Mouse (Mus musculus): ENCODE results near the gene Bgn. TPM values are rescaled to one million over a fixed set of nuclear protein-coding genes. Genes with fewer than 3 reads are reported as not detected.

Bgn gene
- polyA plus RNA-seq (2015; fragmentation: Nextera tagmentation; extraction: Ambion mirVana) = 64.8 and 75.2 TPM in 2 replicates

DNA sequence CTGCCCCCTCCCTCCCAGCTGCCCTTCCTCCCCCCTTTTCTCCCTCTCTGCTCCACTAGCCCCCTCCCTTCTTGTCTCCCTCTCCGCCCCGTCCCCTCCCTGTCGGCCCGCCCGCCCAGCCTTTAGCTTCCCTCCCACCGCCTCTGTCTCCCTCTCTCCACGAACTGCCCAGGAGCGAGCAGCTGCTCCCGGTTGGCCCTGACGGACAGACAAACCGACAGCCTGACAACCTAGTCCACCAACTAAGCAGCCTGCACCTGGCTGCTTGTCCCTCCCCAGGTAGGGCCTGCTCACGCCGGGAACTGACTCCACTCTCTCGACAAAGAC is at the start of gene Bgn:
Bgn (plus strand) TSS at position 119 of the 327 bp plus-strand sequence.
- H3K9ac ChIP-seq = peak within 1 kb of the TSS; percentile 16; the same call in 1 of the 2 replicates
- H3K36me3 ChIP-seq = no peaks in the 10 kb centered on the region
- peak within 1 kb of the TSS; percentile 50 for H3K4me2 ChIP-seq
- H3K27ac ChIP-seq = peak within 1 kb of the TSS; percentile 26; the same call in 1 of the 2 replicates
- no peaks in the 10 kb centered on the region for H3K27me3 ChIP-seq (replicated peaks)
- H3K4me3 ChIP-seq (replicated peaks) = peak within 1 kb of the TSS; percentile 38
- no peak for ATAC-seq (ENCODE audit: insufficient read depth, low FRiP score, low read depth)
- no peaks in the 10 kb centered on the region for H3K9me3 ChIP-seq
- H3K4me1 ChIP-seq = no peaks in the 10 kb centered on the region
- whole genome bisulfite sequencing = 23% methylated on average over 8 of the region's 14 CpGs

DNA sequence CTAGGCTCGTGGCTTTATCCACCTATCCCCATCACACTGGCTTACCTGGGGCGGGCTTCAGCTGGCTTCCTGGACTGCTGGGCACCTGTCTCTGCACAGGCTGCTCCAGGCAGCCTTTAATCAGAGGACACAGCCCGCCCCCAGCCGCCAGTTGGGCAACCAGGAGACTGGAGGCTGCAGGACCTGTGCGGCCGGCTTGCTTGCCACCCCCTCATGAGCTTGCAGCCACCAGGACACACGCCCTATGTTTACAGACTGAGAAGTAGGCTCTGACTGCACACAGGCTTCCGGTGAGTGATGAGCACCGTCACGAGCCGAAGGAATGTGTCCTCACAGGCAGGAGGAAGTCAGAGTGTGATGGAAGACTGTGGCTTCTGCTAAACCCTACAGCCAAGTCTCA is 48.1 kb upstream of the Bgn start, which contains the start of gene Trex2:
Trex2 (minus strand) TSS at position 93 of the 400 bp plus-strand sequence.
- no peak within 1 kb of the TSS for H3K4me3 ChIP-seq (replicated peaks)
- no peaks in the 10 kb centered on the region for H3K36me3 ChIP-seq
- WGBS = 55% methylated on average over 11 of the region's 11 CpGs
- H3K4me1 ChIP-seq = no peaks in the 10 kb centered on the region
- H3K9me3 ChIP-seq = no peaks in the 10 kb centered on the region
- no peak within 1 kb of the TSS for H3K4me2 ChIP-seq
- peak; percentile 43; the same call in 1 of the 2 replicates for ATAC-seq (ENCODE audit: insufficient read depth, low FRiP score, low read depth)
- no peaks in the 10 kb centered on the region for H3K27me3 ChIP-seq (replicated peaks)
- no peak within 1 kb of the TSS for H3K27ac ChIP-seq
- H3K9ac ChIP-seq = no peak within 1 kb of the TSS

DNA sequence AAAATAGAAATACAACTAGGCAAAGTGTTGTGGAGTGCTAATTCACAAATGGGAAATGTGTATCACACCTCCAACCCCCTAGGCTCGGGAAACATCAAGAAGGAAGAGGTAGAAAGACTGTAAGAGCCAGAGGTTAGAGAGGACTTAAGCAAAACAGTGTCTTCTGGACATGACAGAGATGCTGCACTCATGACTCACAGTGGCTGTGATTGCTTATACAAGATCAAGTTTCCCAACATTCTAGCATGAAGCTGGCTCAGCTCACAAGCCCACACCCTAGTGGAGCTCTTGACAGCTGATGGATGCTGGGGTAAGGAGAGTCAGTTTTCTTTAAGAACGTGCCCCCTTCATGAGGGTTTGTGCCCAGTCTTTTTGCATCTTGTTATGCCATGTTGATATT is 42.0 kb upstream of the Bgn start:
- H3K27me3 ChIP-seq (replicated peaks) = no peaks in the 10 kb centered on the region
- no peaks in the 10 kb centered on the region for H3K4me1 ChIP-seq
- H3K36me3 ChIP-seq = no peaks in the 10 kb centered on the region
- H3K4me3 ChIP-seq (replicated peaks) = no peak overlapping the region
- H3K9me3 ChIP-seq = no peaks in the 10 kb centered on the region
- no peak overlapping the region for H3K27ac ChIP-seq
- H3K9ac ChIP-seq = no peak overlapping the region
- 54% methylated on average over 2 of the region's 2 CpGs for WGBS
- H3K4me2 ChIP-seq = no peak overlapping the region
- ATAC-seq (ENCODE audit: insufficient read depth, low FRiP score, low read depth) = no peak

DNA sequence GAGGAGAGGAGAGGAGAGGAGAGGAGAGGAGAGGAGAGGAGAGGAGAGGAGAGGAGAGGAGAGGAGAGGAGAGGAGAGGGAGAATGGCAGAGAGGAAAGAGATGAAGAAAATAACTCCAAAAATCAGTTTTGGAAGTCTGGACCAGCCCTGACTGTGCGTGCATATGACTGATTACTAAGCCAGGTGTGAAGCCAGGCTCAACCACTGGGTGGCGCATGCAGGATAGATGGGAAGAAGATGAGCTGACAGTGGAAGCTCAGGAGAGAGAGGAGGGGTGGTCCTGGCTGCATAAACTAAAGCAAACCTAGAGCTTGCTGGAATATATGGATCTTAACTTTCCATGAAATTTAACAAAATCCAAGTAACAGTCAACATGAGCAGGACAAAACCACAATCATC is 31.5 kb upstream of the Bgn start:
- H3K36me3 ChIP-seq = no peaks in the 10 kb centered on the region
- H3K27ac ChIP-seq = no peak overlapping the region
- no peak for ATAC-seq (ENCODE audit: insufficient read depth, low FRiP score, low read depth)
- H3K9me3 ChIP-seq = no peaks in the 10 kb centered on the region
- WGBS = 28% methylated on average over 2 of the region's 2 CpGs
- no peaks in the 10 kb centered on the region for H3K4me1 ChIP-seq
- no peaks in the 10 kb centered on the region for H3K27me3 ChIP-seq (replicated peaks)
- H3K4me3 ChIP-seq (replicated peaks) = no peak overlapping the region
- H3K9ac ChIP-seq = no peak overlapping the region
- H3K4me2 ChIP-seq = no peak overlapping the region

DNA sequence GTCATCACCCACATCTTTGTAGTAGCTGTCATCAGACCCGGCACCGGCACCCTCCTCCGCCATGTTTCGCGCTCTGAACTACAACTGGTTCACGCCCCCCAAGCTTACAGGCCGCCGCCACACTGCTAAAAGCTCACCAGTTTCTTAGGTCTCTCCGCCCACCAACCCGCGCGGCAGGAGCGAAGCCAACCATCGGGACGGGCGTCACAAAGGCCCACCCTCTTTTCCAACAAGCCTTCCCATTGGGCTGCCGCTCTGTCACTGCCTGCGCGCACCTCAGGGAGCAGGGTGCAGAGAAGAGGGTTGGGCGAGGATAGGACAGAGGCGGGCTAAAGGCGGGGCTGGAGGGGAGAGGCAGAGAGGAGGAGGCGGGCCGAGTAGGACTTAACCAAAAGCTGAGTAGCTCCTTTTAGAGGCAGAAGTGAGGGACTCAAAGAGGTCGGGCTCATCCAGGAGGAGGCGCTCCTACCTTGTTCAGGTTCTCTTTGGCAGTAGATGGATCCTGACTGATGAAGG is 24.5 kb upstream of the Bgn start, which contains the start of gene Haus7:
Haus7 (minus strand) TSS at position 168 of the 516 bp plus-strand sequence.
- Histone ChIP-seq H3K4me3 (replicated peaks) (peak within 1 kb of the TSS; percentile 50), H3K9me3 (no peaks in the 10 kb centered on the region), H3K27ac (no peak within 1 kb of the TSS), H3K27me3 (replicated peaks) (no peaks in the 10 kb centered on the region), H3K36me3 (no peaks in the 10 kb centered on the region), H3K4me1 (no peaks in the 10 kb centered on the region), H3K4me2 (peak within 1 kb of the TSS; percentile 56), H3K9ac (no peak within 1 kb of the TSS)
- ATAC-seq (ENCODE audit: insufficient read depth, low FRiP score, low read depth) = peak; percentile 100
- WGBS = 12% methylated on average over 26 of the region's 26 CpGs

DNA sequence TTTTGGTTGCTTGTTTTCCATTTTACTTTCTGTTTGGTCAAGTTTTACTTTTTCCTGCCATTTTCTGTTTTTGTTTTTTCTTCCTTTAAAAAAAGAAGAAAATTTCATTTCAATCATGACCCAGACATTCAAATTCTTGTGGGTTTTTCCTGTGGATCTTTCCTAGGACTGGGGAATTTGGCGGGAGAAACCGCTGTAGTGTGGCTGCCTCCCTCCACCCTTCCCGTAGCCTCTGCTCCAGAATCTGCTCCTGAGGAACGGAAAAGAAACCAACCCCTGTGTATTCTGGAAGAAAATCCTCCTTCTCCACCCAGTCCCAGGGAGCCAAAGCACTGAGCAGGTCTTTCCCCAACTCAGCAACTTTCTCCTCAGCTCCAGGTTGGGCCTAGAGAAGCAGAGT is 22.6 kb upstream of the Bgn start:
- no peak overlapping the region for H3K4me3 ChIP-seq (replicated peaks)
- ATAC-seq (ENCODE audit: insufficient read depth, low FRiP score, low read depth) = no peak
- no peak overlapping the region for H3K4me2 ChIP-seq
- no peaks in the 10 kb centered on the region for H3K9me3 ChIP-seq
- no peaks in the 10 kb centered on the region for H3K27me3 ChIP-seq (replicated peaks)
- H3K27ac ChIP-seq = no peak overlapping the region
- 76% methylated on average over 4 of the region's 4 CpGs for WGBS
- H3K36me3 ChIP-seq = no peaks in the 10 kb centered on the region
- H3K4me1 ChIP-seq = no peaks in the 10 kb centered on the region
- no peak overlapping the region for H3K9ac ChIP-seq

DNA sequence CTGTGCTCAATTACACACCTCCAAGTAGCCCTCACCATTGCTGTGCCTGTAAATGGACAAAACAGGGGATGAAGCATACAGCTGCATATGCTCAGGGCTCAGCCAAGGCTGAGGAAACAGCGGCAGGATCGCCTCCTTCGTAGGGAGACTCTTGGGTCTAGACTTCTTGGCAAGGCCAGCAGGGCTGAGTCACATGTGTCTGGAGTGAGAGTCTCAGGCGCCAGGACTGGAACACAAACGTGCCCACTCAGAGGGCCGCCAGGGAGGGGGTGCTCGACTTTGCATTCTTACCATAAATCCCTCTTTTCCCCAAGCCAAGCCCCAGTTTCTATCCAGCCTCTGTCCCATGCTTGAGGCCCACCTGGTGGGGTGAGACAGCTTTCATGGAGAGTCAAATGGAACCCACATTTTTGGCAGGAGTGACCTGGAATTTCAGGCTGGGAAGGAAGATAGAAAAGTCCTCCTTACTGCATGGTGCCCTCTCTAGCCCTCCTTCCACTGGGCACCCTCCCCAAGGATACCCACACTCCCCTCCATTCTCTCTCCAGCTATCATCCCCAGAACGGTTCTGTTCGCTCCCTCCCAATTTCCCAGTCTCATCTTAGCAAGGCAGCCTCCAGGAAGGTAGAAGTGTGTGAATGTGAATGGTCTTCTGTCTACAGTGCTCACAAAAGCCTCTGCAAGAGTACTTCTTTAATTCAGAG is 17.8 kb upstream of the Bgn start:
- no peak overlapping the region for H3K9ac ChIP-seq
- H3K27me3 ChIP-seq (replicated peaks) = no peaks in the 10 kb centered on the region
- no peak overlapping the region for H3K4me3 ChIP-seq (replicated peaks)
- no peaks in the 10 kb centered on the region for H3K36me3 ChIP-seq
- no peaks in the 10 kb centered on the region for H3K9me3 ChIP-seq
- H3K4me2 ChIP-seq = no peak overlapping the region
- no peaks in the 10 kb centered on the region for H3K4me1 ChIP-seq
- WGBS = 51% methylated on average over 9 of the region's 9 CpGs
- peak; percentile 65; the same call in 1 of the 2 replicates for ATAC-seq (ENCODE audit: insufficient read depth, low FRiP score, low read depth)
- H3K27ac ChIP-seq = peak overlapping the region; percentile 21; the same call in 1 of the 2 replicates

DNA sequence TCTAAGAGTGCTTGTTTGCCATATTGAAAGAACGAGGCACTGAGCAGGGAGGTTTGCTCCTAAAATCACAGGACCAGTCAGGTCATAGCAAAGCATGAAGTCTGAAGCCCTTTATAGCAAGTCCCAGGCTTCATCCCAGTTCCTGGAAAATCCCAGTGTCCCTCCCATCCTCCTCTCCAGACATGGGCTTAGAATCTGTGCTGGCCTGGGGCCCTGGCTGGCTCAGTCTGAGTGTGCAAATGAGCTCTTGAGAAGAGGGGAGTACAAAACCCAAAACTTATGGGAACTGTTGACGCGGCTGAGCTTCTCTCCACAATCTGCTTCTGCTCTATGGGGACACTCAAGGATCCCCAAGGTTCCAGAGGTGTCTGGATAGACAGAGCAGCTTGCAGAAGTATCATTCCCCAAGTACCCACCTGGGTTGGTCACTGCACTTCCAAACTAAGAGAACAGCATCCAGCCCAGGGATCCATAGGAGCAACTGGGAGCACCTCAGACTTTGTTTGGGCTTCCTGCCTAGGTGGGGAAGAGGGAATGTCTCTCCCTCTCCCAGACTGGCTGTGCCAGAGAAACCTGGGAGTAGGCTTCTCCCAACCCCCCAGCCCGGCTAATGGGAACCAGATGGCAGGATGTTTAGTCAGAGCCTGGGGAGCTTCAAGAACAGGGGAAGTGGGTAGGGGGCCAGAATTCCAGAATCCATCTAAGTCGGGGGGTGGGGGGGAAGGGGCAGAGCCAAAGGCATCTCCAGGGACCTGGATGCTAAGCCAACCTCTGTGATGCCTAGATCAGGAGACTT is 15.8 kb upstream of the Bgn start:
- ATAC-seq (ENCODE audit: insufficient read depth, low FRiP score, low read depth) = no peak; the same call in 1 of the 2 replicates
- Histone ChIP-seq H3K4me1 (no peaks in the 10 kb centered on the region), H3K9ac (no peak overlapping the region), H3K27ac (peak overlapping the region; percentile 66), H3K4me2 (no peak overlapping the region), H3K36me3 (no peaks in the 10 kb centered on the region), H3K9me3 (no peaks in the 10 kb centered on the region), H3K4me3 (replicated peaks) (no peak overlapping the region), H3K27me3 (replicated peaks) (no peaks in the 10 kb centered on the region)
- 57% methylated on average over 5 of the region's 5 CpGs for WGBS

DNA sequence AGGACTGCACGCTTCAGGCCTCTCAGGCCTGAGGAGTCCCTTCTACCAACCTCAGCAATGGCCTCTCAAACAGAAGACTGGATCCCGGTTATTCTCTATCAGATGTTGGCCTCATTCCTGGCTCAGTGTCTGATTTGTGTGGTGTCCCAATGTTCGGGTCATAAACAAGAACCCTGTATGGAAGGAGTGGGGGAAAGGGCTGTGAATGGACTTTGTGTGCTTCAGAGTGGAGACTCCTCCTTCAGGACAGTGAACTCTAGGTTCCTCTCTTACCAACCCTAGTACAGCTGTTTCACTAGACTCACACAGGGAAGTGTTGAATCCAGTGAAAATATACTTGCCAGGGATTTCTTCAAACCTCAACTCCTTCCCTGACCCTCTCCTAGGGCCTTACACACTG is 15.1 kb upstream of the Bgn start:
- 58% methylated on average over 3 of the region's 3 CpGs for WGBS
- ATAC-seq (ENCODE audit: insufficient read depth, low FRiP score, low read depth) = no peak
- H3K27ac ChIP-seq = peak overlapping the region; percentile 66

DNA sequence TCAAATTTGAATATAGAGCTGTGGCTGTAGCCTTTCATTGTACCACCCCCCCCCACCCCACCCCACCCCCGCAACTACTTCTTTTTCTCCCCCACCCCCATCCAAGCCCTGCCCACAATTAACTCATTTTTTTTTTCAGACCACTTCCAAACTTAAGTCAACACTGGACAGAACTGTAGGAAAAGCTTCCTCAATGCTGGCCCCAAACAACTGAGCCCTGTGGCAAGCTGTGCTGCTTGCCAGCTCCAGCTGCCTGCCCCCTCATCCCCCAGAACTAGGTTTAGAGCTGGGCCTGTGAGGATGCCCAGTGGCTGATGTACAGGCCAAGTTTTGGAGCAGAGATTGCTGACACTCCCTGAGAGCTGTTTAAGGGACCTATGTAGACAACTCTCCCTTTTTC is 14.7 kb upstream of the Bgn start:
- no peak overlapping the region for H3K4me2 ChIP-seq
- H3K27ac ChIP-seq = peak overlapping the region; percentile 66; the same call in 1 of the 2 replicates
- no peak for ATAC-seq (ENCODE audit: insufficient read depth, low FRiP score, low read depth)
- no peaks in the 10 kb centered on the region for H3K4me1 ChIP-seq
- 47% methylated on average over 1 of the region's 1 CpGs for WGBS
- H3K9me3 ChIP-seq = no peaks in the 10 kb centered on the region
- no peak overlapping the region for H3K4me3 ChIP-seq (replicated peaks)
- H3K36me3 ChIP-seq = no peaks in the 10 kb centered on the region
- H3K27me3 ChIP-seq (replicated peaks) = no peaks in the 10 kb centered on the region
- H3K9ac ChIP-seq = no peak overlapping the region

More for the DNA sequence above, 15.1 kb upstream of the Bgn start:
- no peaks in the 10 kb centered on the region for H3K27me3 ChIP-seq (replicated peaks)
- no peak overlapping the region for H3K4me2 ChIP-seq
- H3K9me3 ChIP-seq = no peaks in the 10 kb centered on the region
- no peak overlapping the region for H3K9ac ChIP-seq
- no peaks in the 10 kb centered on the region for H3K36me3 ChIP-seq
- no peak overlapping the region for H3K4me3 ChIP-seq (replicated peaks)
- no peaks in the 10 kb centered on the region for H3K4me1 ChIP-seq

DNA sequence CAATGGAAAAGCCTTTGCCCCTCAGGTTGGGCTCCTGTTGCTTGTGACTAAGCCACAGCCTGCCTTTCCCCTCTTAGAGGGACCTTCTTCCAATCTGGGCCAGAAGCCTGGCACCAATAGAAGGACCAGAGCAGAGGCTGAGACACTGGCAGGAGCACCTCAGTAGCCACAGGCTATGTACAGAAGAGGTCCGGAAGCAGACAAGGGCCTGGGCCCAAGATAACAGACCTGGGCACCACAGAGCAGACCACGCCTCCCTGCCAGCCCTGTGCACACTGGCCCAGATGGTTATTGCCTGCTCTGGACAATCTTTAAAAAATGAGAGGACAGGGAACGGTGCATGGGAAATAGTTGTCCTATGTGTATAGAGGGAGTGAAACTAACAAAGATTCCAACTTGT is 11.6 kb upstream of the Bgn start:
- Histone ChIP-seq H3K36me3 (no peaks in the 10 kb centered on the region), H3K9ac (no peak overlapping the region), H3K4me3 (replicated peaks) (no peak overlapping the region), H3K27ac (no peak overlapping the region), H3K27me3 (replicated peaks) (no peaks in the 10 kb centered on the region), H3K9me3 (no peaks in the 10 kb centered on the region), H3K4me2 (no peak overlapping the region), H3K4me1 (no peaks in the 10 kb centered on the region)
- WGBS = 88% methylated on average over 3 of the region's 3 CpGs
- no peak for ATAC-seq (ENCODE audit: insufficient read depth, low FRiP score, low read depth)
